Mouse (Mus musculus) stomach, embryonic 14.5 days (tissue): ENCODE data around the gene Csrnp3. TPM values are rescaled to one million over a fixed set of nuclear protein-coding genes. Genes with fewer than 3 reads are reported as not detected.

Source experiments
- ATAC-seq: fragments of 200-750 bp; cut with Nextera tagmentation; 2 replicates; pipeline ENCODE4 v1.8.0; 2017; ENCODE audit warnings: low read depth, moderate TSS enrichment; ENCODE audit not compliant: insufficient number of reproducible peaks, insufficient read depth, low FRiP score
- H3K27ac ChIP-seq: fragments of 300-500 bp; sonication (generic); 2 replicates; pipeline ENCODE4 v1.5.1; 2014; ENCODE audit warnings: mild to moderate bottlenecking, low read length, moderate library complexity, mixed read lengths
- H3K27me3 ChIP-seq: fragments of 300-500 bp; sonication (generic); 2 replicates; pipeline ENCODE4 v1.6.1; 2014; ENCODE audit warnings: low read length, control low read depth, mixed read lengths; ENCODE audit not compliant: control insufficient read depth, insufficient read depth
- H3K36me3 ChIP-seq: fragments of 300-500 bp; sonication (generic); 2 replicates; pipeline ENCODE4 v1.6.1; 2014; ENCODE audit warnings: mild to moderate bottlenecking, control low read depth, low read length, moderate library complexity, mixed read lengths; ENCODE audit not compliant: control insufficient read depth, insufficient read depth
- H3K4me1 ChIP-seq: fragments of 300-500 bp; sonication (generic); 2 replicates; pipeline ENCODE4 v1.6.1; 2014; ENCODE audit warnings: low read length, control low read depth, mixed read lengths; ENCODE audit not compliant: control insufficient read depth, insufficient read depth
- H3K4me2 ChIP-seq: fragments of 300-500 bp; sonication (generic); replicated peaks from 2 replicates; pipeline ENCODE4 v1.6.1; 2014; ENCODE audit warnings: low read depth, low read length, control low read depth
- H3K4me3 ChIP-seq: fragments of 300-500 bp; sonication (generic); 2 replicates; pipeline ENCODE4 v1.5.1; 2014; ENCODE audit warnings: low read depth, low read length, control low read depth
- H3K9ac ChIP-seq: fragments of 300-500 bp; sonication (generic); replicated peaks from 2 replicates; pipeline ENCODE4 v1.6.1; 2014; ENCODE audit warnings: low read depth, mild to moderate bottlenecking, control low read depth, low read length, moderate library complexity, mixed read lengths
- H3K9me3 ChIP-seq: fragments of 300-500 bp; sonication (generic); 2 replicates; pipeline ENCODE4 v1.6.1; 2016; ENCODE audit warnings: low read depth, low read length, control low read depth; ENCODE audit not compliant: control insufficient read depth
- WGBS: fragments of 180-500 bp; shearing (Covaris S2); extraction: QIAGEN DNeasy Blood & Tissue Kit; methylation state at CpG from one replicate; pipeline ENCODE4 v1.1.7; 2014; 5-methylcytosine and 5-hydroxymethylcytosine counted together
- polyA plus RNA-seq: library from polyadenylated mRNA; unstranded; fragments of >200 nt; fragmentation: Nextera tagmentation; extraction: Ambion mirVana; gene quantifications from 2 replicates; pipeline ENCODE4 v1.2.1, GENCODE M21; 2014

Gene Csrnp3
- polyA plus RNA-seq, 1 experiment from 2014 or later = 4.2 TPM

DNA sequence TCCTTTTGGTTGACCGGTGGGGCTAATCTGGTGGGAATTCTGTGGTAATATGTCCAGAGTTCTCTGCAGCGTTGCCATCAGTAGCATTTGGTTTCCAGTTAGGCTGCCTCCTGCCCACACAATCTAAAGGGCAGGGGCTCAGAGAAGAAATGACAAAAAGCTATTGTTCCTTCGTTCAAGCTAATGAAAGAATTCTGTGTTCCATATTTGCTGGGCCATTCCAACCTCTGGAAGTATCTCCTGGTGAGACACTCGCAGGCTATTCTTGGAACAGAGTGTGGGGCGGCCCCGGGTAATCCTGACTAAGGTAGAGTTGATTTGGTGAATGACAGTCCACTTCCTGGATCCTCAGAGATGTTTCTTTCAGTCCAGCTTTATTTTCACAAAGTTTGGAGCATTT, 179.3 kb downstream of the Csrnp3 start:
- Histone ChIP-seq H3K9ac (no peak overlapping the region), H3K4me1 (no peaks in the 10 kb centered on the region), H3K4me3 (no peak overlapping the region), H3K27ac (no peak overlapping the region), H3K4me2 (no peak overlapping the region), H3K36me3 (no peaks in the 10 kb centered on the region), H3K9me3 (no peaks in the 10 kb centered on the region), H3K27me3 (no peaks in the 10 kb centered on the region)
- no peak for ATAC-seq
- 88% methylated on average over 6 of the region's 6 CpGs for WGBS

DNA sequence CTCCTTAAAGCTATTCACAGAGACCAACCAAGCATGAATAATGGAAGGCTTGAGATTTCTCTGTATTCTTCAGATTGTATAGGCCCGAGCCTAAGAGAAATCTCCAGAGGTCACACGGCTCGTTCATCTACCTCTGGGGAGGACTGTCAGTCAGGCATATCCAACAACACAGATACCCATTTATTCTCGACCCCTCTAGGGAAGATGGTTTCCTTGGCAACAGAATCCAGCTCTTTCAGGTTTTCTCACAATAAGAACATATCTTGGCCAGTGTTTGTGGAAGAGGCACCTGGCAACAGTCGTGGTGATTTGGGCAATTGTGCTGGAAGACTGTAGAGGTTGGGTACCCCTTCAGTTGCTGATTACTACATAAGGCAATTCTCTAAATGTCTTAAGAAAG, 183.2 kb downstream of the Csrnp3 start:
- Histone ChIP-seq H3K4me2 (no peak overlapping the region), H3K27ac (no peak overlapping the region), H3K27me3 (no peaks in the 10 kb centered on the region), H3K36me3 (no peaks in the 10 kb centered on the region), H3K4me1 (no peaks in the 10 kb centered on the region), H3K4me3 (no peak overlapping the region), H3K9ac (no peak overlapping the region), H3K9me3 (no peaks in the 10 kb centered on the region)
- ATAC-seq = no peak
- 48% methylated on average over 5 of the region's 5 CpGs for WGBS

DNA sequence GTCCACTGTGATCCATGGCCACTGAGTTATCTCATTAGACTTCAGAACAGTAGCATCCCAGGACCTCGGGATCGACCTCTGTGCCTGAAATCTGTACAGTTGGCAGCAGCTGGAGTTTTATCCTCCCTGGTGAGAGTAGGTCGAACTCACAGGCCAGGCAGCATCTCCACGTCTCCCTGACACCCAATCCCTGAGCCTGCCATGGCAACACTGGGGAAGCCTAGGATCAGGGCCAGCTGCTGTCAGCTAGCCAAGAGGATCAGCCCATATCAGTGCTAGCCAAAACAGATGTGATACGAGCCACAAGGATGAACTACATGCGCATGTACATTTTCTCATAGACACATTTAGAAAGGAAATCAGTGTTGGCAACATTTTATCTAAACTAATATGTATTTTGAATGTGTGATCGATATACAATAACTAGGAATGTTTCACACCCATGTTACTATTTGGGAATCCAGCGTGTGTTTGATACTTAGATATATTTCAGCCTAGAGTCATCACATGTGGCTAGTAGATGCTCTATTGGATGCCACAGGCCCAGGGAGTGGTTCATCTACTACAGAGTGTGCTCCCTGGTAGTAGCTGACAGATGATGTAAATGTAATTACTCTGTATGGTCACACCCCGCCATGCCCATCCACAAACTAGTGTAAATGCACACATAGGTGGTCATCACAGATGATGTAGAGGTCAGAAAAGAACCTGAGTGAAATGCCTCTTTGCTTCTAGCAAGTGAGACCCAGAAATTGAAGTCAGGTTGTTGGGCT, 189.5 kb downstream of the Csrnp3 start:
- no peak for ATAC-seq
- no peaks in the 10 kb centered on the region for H3K4me1 ChIP-seq
- H3K4me2 ChIP-seq = no peak overlapping the region
- no peaks in the 10 kb centered on the region for H3K27me3 ChIP-seq
- no peaks in the 10 kb centered on the region for H3K36me3 ChIP-seq
- 70% methylated on average over 9 of the region's 9 CpGs for WGBS
- H3K9me3 ChIP-seq = no peaks in the 10 kb centered on the region
- H3K27ac ChIP-seq = no peak overlapping the region
- H3K9ac ChIP-seq = no peak overlapping the region
- no peak overlapping the region for H3K4me3 ChIP-seq

DNA sequence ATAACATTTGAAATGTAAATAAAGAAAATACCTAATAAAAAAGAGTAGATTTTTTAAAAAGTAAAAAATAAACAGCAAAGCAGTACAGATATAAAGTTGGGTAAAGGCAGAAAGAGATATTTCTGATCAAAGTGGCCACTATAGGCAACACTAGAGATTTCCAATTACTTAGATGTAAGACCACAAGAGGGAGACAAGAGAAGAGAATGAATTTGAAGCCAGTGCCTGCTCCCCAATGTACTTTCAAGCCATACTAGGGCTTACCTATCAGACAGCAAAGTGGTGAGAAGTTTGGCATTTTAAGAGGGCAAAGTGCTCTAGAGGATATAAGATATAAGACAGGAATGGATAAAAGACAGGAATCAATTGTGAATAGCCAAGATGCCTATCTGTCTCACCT, 195.0 kb downstream of the Csrnp3 start:
- H3K27ac ChIP-seq = no peak overlapping the region
- no peak overlapping the region for H3K4me3 ChIP-seq
- no peaks in the 10 kb centered on the region for H3K9me3 ChIP-seq
- no peaks in the 10 kb centered on the region for H3K4me1 ChIP-seq
- H3K36me3 ChIP-seq = no peaks in the 10 kb centered on the region
- H3K4me2 ChIP-seq = no peak overlapping the region
- H3K9ac ChIP-seq = no peak overlapping the region
- no peak for ATAC-seq
- H3K27me3 ChIP-seq = no peaks in the 10 kb centered on the region

DNA sequence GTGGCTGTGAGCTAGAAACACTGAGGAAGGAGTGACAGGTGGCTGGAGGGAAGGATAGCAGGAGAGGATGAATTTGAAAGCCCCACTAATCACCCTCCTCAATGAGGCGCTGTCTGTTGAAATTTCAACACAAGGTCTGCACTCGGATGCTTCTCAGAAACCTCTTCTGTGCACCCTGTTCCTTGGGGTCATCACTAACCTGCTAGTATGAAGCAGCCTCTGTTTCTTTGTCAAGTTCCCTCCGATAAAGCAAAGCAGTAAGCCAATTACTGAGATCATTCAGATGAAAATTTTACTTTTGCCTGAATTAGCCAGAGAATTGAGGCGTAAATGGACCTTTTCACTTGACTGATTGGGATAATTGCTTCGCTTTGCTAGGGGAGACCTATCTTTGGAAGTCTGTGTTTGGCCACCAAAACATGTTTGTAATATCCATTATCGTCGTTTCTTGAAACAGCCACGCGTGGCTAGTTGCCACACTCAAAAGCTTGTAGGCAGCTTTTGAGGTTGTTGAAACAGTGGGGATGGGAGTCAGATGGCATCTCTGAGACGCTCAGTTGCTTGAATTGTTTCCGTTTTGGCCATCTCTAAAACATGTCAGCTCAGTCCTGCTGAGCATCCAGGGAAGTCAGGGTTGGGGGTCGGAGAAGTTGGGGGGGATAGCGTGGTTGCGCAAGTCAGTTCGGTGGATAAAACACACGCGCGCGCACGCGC, 195.8 kb downstream of the Csrnp3 start:
- Histone ChIP-seq H3K4me3 (no peak overlapping the region), H3K36me3 (no peaks in the 10 kb centered on the region), H3K27me3 (no peaks in the 10 kb centered on the region), H3K4me1 (no peaks in the 10 kb centered on the region), H3K27ac (no peak overlapping the region), H3K9ac (no peak overlapping the region), H3K9me3 (no peaks in the 10 kb centered on the region), H3K4me2 (no peak overlapping the region)
- no peak for ATAC-seq
- 89% methylated on average over 21 of the region's 21 CpGs for WGBS

DNA sequence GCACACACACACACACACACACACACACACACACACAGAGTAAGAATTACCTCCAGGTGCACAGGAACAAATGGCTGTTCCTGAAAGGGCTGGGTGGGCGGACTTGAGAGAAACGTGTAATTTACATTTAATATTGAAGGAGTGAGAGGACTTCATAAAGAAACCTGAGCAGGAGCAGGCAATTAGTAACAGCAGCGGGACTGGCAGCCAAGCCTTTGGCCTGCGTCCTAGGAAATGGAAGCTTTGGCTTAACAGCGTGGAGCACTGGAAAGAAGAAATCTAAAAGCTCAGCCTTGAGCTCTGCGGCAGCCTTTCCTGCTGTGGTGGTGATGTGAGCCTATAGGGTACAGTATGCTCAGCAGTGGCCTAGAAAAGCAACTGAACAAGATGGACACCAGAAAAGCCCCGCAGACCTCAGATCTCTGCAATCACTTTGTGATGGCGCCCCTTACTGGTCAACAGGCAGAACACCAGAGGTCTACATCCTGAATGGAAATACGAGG, 196.4 kb downstream of the Csrnp3 start:
- Histone ChIP-seq H3K27me3 (no peaks in the 10 kb centered on the region), H3K4me1 (no peaks in the 10 kb centered on the region), H3K9me3 (no peaks in the 10 kb centered on the region), H3K9ac (no peak overlapping the region), H3K4me3 (no peak overlapping the region), H3K27ac (no peak overlapping the region), H3K4me2 (no peak overlapping the region), H3K36me3 (no peaks in the 10 kb centered on the region)
- 70% methylated on average over 9 of the region's 9 CpGs for WGBS
- ATAC-seq = no peak

DNA sequence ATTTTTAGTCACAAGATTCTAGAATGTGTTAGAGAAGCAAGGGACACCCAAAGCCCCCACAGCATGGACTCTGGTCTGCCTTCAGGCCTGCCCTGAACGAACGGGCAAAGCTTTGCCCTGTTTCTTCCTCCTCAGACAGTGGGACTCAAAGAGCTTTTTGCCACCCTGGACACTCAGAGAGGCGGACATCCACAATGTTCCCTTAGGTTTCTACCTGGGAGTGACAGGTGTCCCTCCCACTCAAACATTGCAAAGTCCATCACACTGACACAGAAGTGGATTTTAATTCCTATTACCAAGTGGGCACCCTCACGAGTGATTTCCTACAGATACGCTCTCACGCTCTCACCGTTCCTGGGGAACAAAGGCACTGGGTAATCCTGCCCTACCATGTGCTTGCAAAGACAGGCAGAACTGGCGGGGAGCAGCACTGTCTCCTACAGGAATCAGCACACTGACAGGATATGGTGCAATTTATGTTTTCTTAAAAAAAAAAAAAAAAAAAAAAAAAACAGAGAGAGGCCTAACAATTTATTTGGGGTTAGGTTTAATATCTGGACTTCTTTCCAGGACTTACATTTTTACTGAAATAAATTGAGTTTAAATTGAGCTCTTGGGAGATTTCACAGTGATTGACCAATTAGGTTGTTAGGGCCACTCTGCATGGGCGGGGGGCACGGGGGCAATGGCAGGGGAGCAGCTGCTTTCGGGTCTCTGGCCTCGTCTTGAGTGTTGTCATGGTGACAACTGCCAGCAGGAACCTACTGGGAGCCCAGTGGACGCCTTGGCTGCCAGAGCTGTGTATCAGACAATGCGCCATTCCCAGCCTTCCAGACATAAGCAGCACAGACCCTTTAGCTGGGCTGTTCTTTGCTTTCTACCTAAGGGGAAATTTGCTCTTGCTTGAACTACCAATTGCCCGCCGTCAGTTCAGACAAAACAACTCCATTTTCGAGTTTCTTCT, 198.2 kb downstream of the Csrnp3 start:
- Histone ChIP-seq H3K9me3 (no peaks in the 10 kb centered on the region), H3K9ac (no peak overlapping the region), H3K27me3 (no peaks in the 10 kb centered on the region), H3K4me1 (no peaks in the 10 kb centered on the region), H3K36me3 (no peaks in the 10 kb centered on the region), H3K4me2 (no peak overlapping the region), H3K4me3 (no peak overlapping the region), H3K27ac (no peak overlapping the region)
- no peak for ATAC-seq
- 70% methylated on average over 17 of the region's 17 CpGs for whole genome bisulfite sequencing

DNA sequence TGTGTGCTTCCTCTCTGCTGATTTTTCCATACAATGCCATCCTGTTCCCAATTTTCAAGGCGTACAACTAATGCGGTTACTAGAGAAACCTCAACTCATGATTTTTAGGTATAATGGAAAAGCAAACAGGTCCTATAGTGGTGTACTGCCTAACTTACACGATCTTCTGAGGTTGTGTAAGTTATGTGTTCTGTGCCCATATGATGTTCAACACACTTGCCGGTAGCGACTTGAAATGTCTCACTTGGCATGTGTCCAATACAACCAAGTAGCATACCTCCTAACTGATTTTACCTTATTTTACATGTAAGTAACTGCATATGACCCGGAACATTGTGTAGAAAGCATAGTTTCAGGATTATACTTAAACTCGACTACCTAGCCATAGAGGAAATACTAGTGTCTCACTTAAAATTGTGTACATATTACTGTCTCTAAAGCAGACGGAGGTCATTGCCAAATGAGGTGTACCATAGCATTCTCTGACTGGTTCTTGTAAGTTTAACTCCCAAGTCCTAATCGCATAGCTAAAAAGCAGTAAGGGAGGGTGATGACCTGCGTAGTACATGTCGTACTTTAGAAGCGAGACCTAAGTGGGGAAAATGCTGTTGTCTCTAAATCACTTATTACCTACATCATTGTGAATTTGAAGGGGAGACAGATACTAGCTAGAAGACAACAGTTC, 199.0 kb downstream of the Csrnp3 start:
- ATAC-seq = no peak
- no peaks in the 10 kb centered on the region for H3K9me3 ChIP-seq
- no peak overlapping the region for H3K27ac ChIP-seq
- no peak overlapping the region for H3K4me3 ChIP-seq
- H3K4me1 ChIP-seq = no peaks in the 10 kb centered on the region
- H3K9ac ChIP-seq = no peak overlapping the region
- no peaks in the 10 kb centered on the region for H3K27me3 ChIP-seq
- H3K36me3 ChIP-seq = no peaks in the 10 kb centered on the region
- 90% methylated on average over 12 of the region's 12 CpGs for WGBS
- H3K4me2 ChIP-seq = no peak overlapping the region
